In the genomic region with DNA sequence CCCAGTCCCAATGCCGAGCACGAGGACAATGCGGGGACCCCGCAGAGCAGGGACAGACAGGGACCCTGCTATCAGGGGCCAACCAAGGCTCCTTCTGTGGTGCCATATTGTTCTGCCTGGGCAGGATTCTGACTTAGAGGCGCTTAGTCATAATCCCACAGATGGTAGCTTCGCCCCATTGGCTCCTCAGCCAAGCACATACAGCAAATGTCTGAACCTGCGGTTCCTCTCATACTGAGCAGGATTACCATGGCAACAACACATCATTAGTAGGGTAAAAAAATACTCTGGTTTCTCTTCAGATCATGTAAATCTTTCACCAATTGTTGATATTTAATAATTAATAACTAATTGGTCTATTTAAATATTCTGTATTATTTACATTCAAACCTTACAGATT, we compare ENCODE assay signal across 8 mouse cellular contexts.
A peak's percentile ranks its signal among the peaks of the same experiment; 100 is the strongest.
DNase-seq lines count a peak whose midpoint lies in the region; ATAC-seq lines count a peak whose summit lies in the region.

No protein-coding gene starts in this region.

- no peak overlapping the region for H3K4me3 ChIP-seq in heart, embryonic 11.5 days (ENCODE audit: low read depth, low read length)
- no peak overlapping the region for H3K4me3 ChIP-seq in kidney, embryonic 14.5 days (ENCODE audit: low read length)
- no peak overlapping the region for H3K4me3 ChIP-seq in limb, embryonic 13.5 days
- no peak overlapping the region for H3K4me3 ChIP-seq in midbrain, embryonic 16.5 days (ENCODE audit: low read depth, low read length)

- no peaks in the 10 kb centered on the region for H3K9me3 ChIP-seq in heart, embryonic 11.5 days (replicated peaks; ENCODE audit: control insufficient read depth, low read length)
- no peaks in the 10 kb centered on the region for H3K9me3 ChIP-seq in kidney, embryonic 14.5 days (ENCODE audit: control insufficient read depth, low read length)
- H3K9me3 ChIP-seq in limb, embryonic 13.5 days, result no peaks in the 10 kb centered on the region
- no peaks in the 10 kb centered on the region for H3K9me3 ChIP-seq in midbrain, embryonic 16.5 days (replicated peaks; ENCODE audit: control insufficient read depth, low read length, poor library complexity, severe bottlenecking)

- H3K27ac ChIP-seq in heart, embryonic 11.5 days (ENCODE audit: low read depth, low read length), result no peak overlapping the region
- no peak overlapping the region for H3K27ac ChIP-seq in kidney, embryonic 14.5 days (ENCODE audit: low read depth, low read length)
- no peak overlapping the region for H3K27ac ChIP-seq in limb, embryonic 13.5 days
- no peak overlapping the region for H3K27ac ChIP-seq in midbrain, embryonic 16.5 days (ENCODE audit: low read length)

- H3K4me2 ChIP-seq in heart, embryonic 11.5 days, result no peak overlapping the region
- H3K4me2 ChIP-seq in kidney, embryonic 14.5 days (replicated peaks; ENCODE audit: low read depth, low read length), result no peak overlapping the region
- no peak overlapping the region for H3K4me2 ChIP-seq in limb, embryonic 13.5 days (replicated peaks)
- no peak overlapping the region for H3K4me2 ChIP-seq in midbrain, embryonic 16.5 days (ENCODE audit: low read length)

- no peak overlapping the region for H3K9ac ChIP-seq in heart, embryonic 11.5 days (ENCODE audit: low read depth, low read length)
- no peak overlapping the region for H3K9ac ChIP-seq in kidney, embryonic 14.5 days (ENCODE audit: low read depth, low read length)
- H3K9ac ChIP-seq in limb, embryonic 13.5 days, result no peak overlapping the region
- no peak overlapping the region for H3K9ac ChIP-seq in midbrain, embryonic 16.5 days (ENCODE audit: low read depth, low read length)

- DNase-seq in 3T3-L1 (ENCODE audit: low read depth, low spot score), result peak; percentile 98
- DNase-seq in brain, adult 2 months (ENCODE audit: low read depth, low spot score), result peak; percentile 96
- DNase-seq in fat pad, adult 2 months (ENCODE audit: extremely low read depth, low read depth, low spot score), result peak; percentile 18
- DNase-seq in spleen, postnatal 14 days (ENCODE audit: low spot score in 2 of 2), result peak; percentile 88 to 95

- WGBS in heart, embryonic 11.5 days (ENCODE audit: insufficient replicate concordance), result 72% methylated on average over 7 of the region's 7 CpGs
- WGBS in kidney, embryonic 14.5 days, result 77% methylated on average over 7 of the region's 7 CpGs
- WGBS in limb, embryonic 13.5 days, result 82% methylated on average over 7 of the region's 7 CpGs
- 77% methylated on average over 7 of the region's 7 CpGs for WGBS in midbrain, embryonic 16.5 days

- H3K27me3 ChIP-seq in heart, embryonic 11.5 days (ENCODE audit: control insufficient read depth, insufficient read depth, low read length), result no peaks in the 10 kb centered on the region
- no peaks in the 10 kb centered on the region for H3K27me3 ChIP-seq in kidney, embryonic 14.5 days (ENCODE audit: control insufficient read depth, insufficient read depth, low read length)
- H3K27me3 ChIP-seq in limb, embryonic 13.5 days, result no peaks in the 10 kb centered on the region
- no peaks in the 10 kb centered on the region for H3K27me3 ChIP-seq in midbrain, embryonic 16.5 days (ENCODE audit: control insufficient read depth, insufficient read depth, low read depth, low read length)

- no peaks in the 10 kb centered on the region for H3K36me3 ChIP-seq in heart, embryonic 11.5 days (ENCODE audit: control insufficient read depth, insufficient read depth, low read length)
- no peaks in the 10 kb centered on the region for H3K36me3 ChIP-seq in kidney, embryonic 14.5 days (ENCODE audit: control insufficient read depth, insufficient read depth, low read length)
- H3K36me3 ChIP-seq in limb, embryonic 13.5 days, result no peaks in the 10 kb centered on the region
- no peaks in the 10 kb centered on the region for H3K36me3 ChIP-seq in midbrain, embryonic 16.5 days (ENCODE audit: control insufficient read depth, insufficient read depth, low read length)

- no peaks in the 10 kb centered on the region for H3K4me1 ChIP-seq in heart, embryonic 11.5 days (ENCODE audit: control insufficient read depth, insufficient read depth, low read length)
- no peaks in the 10 kb centered on the region for H3K4me1 ChIP-seq in kidney, embryonic 14.5 days (ENCODE audit: control insufficient read depth, insufficient read depth, low read length)
- H3K4me1 ChIP-seq in limb, embryonic 13.5 days, result no peaks in the 10 kb centered on the region
- H3K4me1 ChIP-seq in midbrain, embryonic 16.5 days (ENCODE audit: control insufficient read depth, insufficient read depth, low read length), result no peaks in the 10 kb centered on the region

- peak; percentile 100 for ATAC-seq in heart, embryonic 11.5 days (replicated peaks; ENCODE audit: insufficient number of reproducible peaks, low FRiP score, low TSS enrichment)
- ATAC-seq in kidney, embryonic 14.5 days (ENCODE audit: low FRiP score, low TSS enrichment), result peak; percentile 100
- ATAC-seq in limb, embryonic 13.5 days (ENCODE audit: low FRiP score, low read depth), result peak; percentile 98
- ATAC-seq in midbrain, embryonic 16.5 days, result peak; percentile 96

Comparison
In these comparisons a context has a peak if more than half of its experiments do, and no peak if none do; other contexts are left out.
1. DNase-seq: peak in every context shown above with its lines; median percentile 98 in 3T3-L1; 96 in brain, adult 2 months; 92 in spleen, postnatal 14 days; 18 in fat pad, adult 2 months.